Mouse (Mus musculus) limb, embryonic 13.5 days (tissue): ENCODE results near the gene Ppia. TPM values are rescaled to one million over a fixed set of nuclear protein-coding genes. Genes with fewer than 3 reads are reported as not detected.

ENCODE experiments used
- ATAC-seq: fragments of 200-750 bp; cut with Nextera tagmentation; 2 replicates; pipeline ENCODE4 v1.8.0; 2017; ENCODE audit warnings: low read depth, moderate number of reproducible peaks, moderate TSS enrichment; ENCODE audit not compliant: low FRiP score
- H3K27ac ChIP-seq: fragments of 300-500 bp; sonication (generic); 2 replicates; pipeline ENCODE4 v1.5.1; 2015; ENCODE audit warnings: inconsistent platforms, mild to moderate bottlenecking, moderate library complexity
- H3K27me3 ChIP-seq: fragments of 300-500 bp; sonication (generic); 2 replicates; pipeline ENCODE4 v1.6.1; 2015; ENCODE audit warnings: mild to moderate bottlenecking, inconsistent platforms
- H3K36me3 ChIP-seq: fragments of 300-500 bp; sonication (generic); 2 replicates; pipeline ENCODE4 v1.6.1; 2015; ENCODE audit warnings: inconsistent platforms, mild to moderate bottlenecking, moderate library complexity
- H3K4me1 ChIP-seq: fragments of 300-500 bp; sonication (generic); 2 replicates; pipeline ENCODE4 v1.6.1; 2015; ENCODE audit warnings: inconsistent platforms
- H3K4me2 ChIP-seq: fragments of 300-500 bp; sonication (generic); replicated peaks from 2 replicates; pipeline ENCODE4 v1.6.1; 2015; ENCODE audit warnings: inconsistent platforms, mild to moderate bottlenecking, moderate library complexity
- H3K4me3 ChIP-seq: fragments of 300-500 bp; sonication (generic); 2 replicates; pipeline ENCODE4 v1.5.1; 2015; ENCODE audit warnings: moderate library complexity, mild to moderate bottlenecking, inconsistent platforms
- H3K9ac ChIP-seq: fragments of 300-500 bp; sonication (generic); 2 replicates; pipeline ENCODE4 v1.6.1; 2015; ENCODE audit warnings: mild to moderate bottlenecking, inconsistent platforms
- H3K9me3 ChIP-seq: fragments of 300-500 bp; sonication (generic); 2 replicates; pipeline ENCODE4 v1.6.1; 2016; ENCODE audit warnings: inconsistent platforms
- WGBS: fragments of 180-500 bp; shearing (Covaris S2); methylation state at CpG from one replicate; pipeline ENCODE4 v1.1.7; 2015; 5-methylcytosine and 5-hydroxymethylcytosine counted together
- polyA plus RNA-seq: library from polyadenylated mRNA; unstranded; fragments of >200 nt; fragmentation: Nextera tagmentation; extraction: Ambion mirVana; gene quantifications from 2 replicates; pipeline ENCODE4 v1.2.1, GENCODE M21; 2015

The Ppia gene
- polyA plus RNA-seq, 1 experiment from 2014 or later: 4,950 TPM

DNA sequence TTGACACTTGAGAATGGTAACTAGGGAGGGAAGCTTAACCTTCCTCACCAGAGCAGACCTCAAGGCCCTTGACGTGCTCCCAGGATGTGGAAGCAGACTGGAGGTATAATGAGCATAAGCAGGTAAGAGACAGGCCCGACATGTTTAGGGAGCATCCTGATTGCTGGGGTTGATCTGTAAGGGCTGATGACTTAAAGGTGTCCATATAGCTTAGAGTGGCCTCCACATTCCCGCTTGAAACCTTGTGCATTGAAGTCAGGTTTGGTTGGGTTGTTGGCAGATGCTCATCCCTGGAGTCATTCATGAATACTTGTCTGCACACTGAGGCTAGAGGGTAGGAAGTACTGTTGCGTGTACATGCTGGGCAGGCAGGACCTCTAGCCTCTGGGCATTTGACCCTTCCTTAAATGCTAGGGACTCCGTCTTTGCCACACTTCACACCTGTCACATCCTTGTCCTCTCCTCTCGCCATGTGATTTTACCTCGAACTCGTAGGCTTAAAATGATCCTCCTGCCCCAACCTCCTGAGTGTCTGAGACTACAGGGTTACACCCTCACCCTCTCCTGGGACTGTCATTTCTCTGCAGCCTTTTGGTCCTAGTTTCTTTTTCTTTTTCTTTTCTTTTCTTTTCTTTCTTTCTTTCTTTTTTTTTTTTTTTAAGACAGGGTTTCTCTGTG, 24.7 kb upstream of the Ppia start:
- Histone ChIP-seq H3K4me2 (peak overlapping the region; percentile 88), H3K9me3 (no peaks in the 10 kb centered on the region), H3K27ac (no peak overlapping the region), H3K27me3 (no peaks in the 10 kb centered on the region), H3K4me3 (peak overlapping the region; percentile 86), H3K4me1 (peaks cover 16% of the 10 kb centered on the region), H3K9ac (peak overlapping the region; percentile 86), H3K36me3 (peaks cover 29% of the 10 kb centered on the region)
- 86% methylated on average over 8 of the region's 8 CpGs for WGBS
- no peak for ATAC-seq

DNA sequence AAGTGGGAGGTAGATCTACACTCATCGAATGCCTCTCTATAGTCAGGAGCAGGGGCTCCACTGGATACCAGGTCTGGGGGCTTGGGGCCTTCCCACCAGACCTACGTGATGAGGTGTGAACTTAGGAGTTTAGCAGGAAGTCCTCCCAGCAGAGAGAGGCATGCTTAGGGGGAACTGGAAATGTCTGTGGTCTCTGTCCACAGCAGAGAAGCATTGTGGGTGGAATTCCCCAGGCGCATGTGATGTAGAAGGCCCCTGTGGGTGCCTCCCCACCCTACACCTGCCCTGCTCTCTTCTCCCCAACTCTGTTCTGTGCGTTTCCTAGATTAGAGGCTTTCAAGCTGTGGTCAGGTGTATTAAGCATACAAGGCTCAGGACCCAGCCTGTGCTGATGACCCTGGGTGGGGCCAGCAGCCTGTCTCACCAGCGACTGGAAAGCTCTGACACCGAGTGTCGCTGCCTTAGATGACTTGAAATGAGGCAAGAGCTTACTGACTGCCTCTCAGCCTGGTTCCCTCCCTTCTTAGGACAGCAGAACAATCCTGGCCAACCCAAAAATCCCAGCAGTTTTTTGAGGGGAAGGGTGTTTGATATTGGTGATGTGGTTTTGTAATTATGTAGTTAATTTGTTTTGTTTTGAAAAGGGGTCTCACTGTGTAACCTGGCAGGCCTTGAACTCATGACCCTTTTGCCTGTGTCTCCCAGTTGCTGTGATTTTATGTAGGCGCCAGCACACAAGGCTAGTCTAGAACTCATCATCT, 23.5 kb upstream of the Ppia start:
- no peak overlapping the region for H3K9ac ChIP-seq
- no peak overlapping the region for H3K4me2 ChIP-seq
- ATAC-seq: no peak
- no peak overlapping the region for H3K27ac ChIP-seq
- no peaks in the 10 kb centered on the region for H3K9me3 ChIP-seq
- H3K4me1 ChIP-seq: peaks cover 16% of the 10 kb centered on the region
- H3K4me3 ChIP-seq: no peak overlapping the region
- 87% methylated on average over 8 of the region's 8 CpGs for WGBS
- no peaks in the 10 kb centered on the region for H3K27me3 ChIP-seq
- peaks cover 41% of the 10 kb centered on the region for H3K36me3 ChIP-seq

DNA sequence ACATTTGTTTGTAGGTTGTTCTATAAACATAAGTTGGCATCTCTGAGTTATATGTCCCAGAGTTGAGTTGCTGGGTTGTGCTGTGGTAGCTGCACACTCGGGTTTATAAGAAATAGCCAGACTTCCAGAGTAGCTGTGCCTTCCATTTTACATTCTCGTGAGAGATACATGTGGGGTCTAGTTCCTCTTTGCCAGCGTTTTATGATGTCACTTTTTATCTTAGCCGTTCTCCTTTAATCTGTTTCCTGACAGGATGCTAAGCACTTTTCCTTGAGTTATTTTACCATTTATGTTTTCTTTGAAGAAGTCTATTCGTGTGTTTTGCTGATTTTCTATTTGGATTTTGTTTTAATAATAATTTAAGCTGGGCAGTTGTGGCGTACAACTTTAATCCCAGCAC, 22.4 kb upstream of the Ppia start:
- no peaks in the 10 kb centered on the region for H3K9me3 ChIP-seq
- H3K9ac ChIP-seq: no peak overlapping the region
- WGBS: 86% methylated on average over 6 of the region's 6 CpGs
- no peak overlapping the region for H3K4me3 ChIP-seq
- no peak overlapping the region for H3K27ac ChIP-seq
- no peaks in the 10 kb centered on the region for H3K27me3 ChIP-seq
- ATAC-seq: no peak
- no peak overlapping the region for H3K4me2 ChIP-seq
- H3K4me1 ChIP-seq: peaks cover 16% of the 10 kb centered on the region
- H3K36me3 ChIP-seq: peaks cover 53% of the 10 kb centered on the region

DNA sequence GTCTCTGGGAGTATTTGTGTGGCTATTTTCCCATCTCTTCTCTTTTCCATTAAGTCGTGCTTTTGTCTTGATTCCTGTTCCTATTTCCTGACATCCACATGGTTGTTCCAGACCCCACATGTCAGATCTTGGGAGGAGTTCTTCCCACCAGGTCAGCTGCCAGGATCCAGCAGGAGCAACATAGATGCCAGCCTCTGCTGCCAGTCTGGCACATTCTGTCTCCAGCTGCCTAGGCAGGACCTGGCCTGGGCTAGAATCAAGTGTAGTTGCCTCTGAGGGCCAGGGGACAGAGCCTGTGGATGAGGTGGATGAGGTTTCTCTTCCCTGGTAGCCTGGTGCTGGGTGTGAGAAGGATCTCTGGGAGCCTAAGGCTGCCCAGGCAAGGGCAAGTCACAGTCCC, 21.4 kb upstream of the Ppia start:
- Histone ChIP-seq H3K9me3 (no peaks in the 10 kb centered on the region), H3K4me1 (peaks cover 16% of the 10 kb centered on the region), H3K36me3 (peaks cover 63% of the 10 kb centered on the region), H3K4me2 (no peak overlapping the region), H3K27ac (no peak overlapping the region), H3K4me3 (no peak overlapping the region), H3K9ac (peak overlapping the region; percentile 15; the same call in 1 of the 2 replicates), H3K27me3 (no peaks in the 10 kb centered on the region)
- no peak for ATAC-seq
- 76% methylated on average over 1 of the region's 1 CpGs for WGBS

DNA sequence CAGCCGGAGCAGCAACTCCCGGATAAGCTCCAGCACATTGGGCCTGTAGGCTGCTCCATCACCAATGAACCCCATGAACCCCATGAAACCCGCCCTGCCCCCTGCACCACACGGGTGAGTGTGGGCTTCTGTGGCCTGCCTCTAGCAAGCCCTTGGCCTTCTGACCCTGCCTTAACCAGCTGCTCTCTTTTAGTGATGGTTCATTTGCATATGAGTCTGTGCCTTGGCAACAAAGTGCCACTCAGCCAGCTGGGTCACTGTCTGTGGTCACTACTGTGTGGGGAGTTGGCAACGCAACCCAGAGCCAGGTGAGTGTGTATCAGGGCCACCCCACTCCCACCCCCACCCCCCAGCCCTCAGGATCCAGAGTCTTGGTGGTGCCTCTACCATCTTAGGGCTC, 19.7 kb upstream of the Ppia start:
- Histone ChIP-seq H3K27me3 (no peaks in the 10 kb centered on the region), H3K9me3 (no peaks in the 10 kb centered on the region), H3K9ac (no peak overlapping the region), H3K4me3 (no peak overlapping the region), H3K36me3 (peaks cover 80% of the 10 kb centered on the region), H3K4me1 (peaks cover 6% of the 10 kb centered on the region; the same call in 1 of the 2 replicates), H3K4me2 (no peak overlapping the region), H3K27ac (no peak overlapping the region)
- no peak for ATAC-seq
- 90% methylated on average over 5 of the region's 5 CpGs for WGBS

DNA sequence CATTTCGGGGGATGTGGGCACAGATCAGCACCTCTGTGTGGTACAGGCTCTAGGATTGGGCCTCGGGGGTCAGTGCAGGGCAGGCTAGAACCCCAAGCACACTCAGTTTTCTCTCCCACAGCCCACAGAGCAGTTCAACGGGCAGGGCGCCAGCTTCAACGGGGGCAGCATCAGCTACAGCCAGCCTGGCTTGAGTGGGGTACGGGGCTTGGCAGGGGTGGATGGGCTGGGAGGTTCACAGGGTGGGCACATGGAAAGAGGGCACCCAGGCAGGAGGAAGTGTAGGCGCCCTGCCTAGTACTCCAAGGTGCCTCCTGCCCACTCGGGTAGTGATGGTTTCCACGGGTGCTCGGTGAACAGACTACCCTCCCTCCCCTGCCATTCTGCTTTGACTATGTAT, 17.1 kb upstream of the Ppia start:
- ATAC-seq: no peak
- H3K27me3 ChIP-seq: no peaks in the 10 kb centered on the region
- H3K27ac ChIP-seq: no peak overlapping the region
- H3K9ac ChIP-seq: no peak overlapping the region
- H3K4me1 ChIP-seq: no peaks in the 10 kb centered on the region
- H3K4me2 ChIP-seq: no peak overlapping the region
- H3K9me3 ChIP-seq: no peaks in the 10 kb centered on the region
- H3K36me3 ChIP-seq: peaks cover 93% of the 10 kb centered on the region
- H3K4me3 ChIP-seq: no peak overlapping the region
- WGBS: 96% methylated on average over 10 of the region's 10 CpGs

DNA sequence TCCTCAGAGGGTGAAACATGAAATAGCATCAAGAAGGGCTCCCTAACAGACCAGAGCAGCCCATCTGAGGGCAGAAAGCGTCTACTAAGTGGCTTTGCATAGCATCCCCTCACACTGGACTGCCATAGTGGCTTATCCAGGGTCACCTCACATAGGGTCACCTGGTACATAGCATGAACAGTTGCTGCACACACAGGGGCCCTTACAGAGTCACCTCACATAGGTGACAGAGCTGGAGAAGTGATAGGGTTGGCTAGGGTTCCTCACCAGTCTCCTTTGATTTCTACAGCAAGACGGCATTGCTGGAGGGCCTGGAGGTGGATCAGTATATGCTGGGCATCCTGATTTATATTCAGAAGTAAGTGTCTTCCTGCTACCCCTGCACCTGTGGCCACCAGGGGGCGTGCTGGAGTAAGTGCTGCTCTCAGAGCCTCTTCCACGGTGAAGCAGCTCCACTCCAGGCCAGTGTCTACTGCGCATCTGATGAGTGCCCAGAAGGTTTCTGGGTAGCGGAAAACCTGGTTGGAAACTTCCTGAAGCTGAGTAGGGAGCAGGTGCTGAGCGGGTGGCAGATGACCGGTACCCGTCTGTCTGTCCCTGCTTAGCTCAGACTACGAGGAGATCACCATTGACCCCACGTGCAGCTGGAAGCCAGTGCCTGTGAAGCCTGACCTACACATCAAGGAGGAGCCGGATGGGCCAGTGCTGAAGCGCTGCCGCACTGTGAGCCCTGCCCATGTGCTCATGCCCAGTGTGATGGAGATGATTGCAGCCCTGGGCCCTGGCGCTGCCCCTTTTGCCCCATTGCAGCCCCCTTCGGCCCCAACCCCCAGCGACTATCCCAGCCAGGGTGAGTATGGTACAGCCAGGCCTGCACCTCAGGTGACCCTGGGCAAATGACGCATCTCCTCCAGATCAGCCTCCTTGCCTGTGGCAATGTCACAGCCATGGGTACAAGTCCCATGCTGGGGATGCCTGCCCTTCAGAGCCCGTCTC, 12.4 kb upstream of the Ppia start:
- Histone ChIP-seq H3K4me1 (peaks cover 37% of the 10 kb centered on the region), H3K9me3 (no peaks in the 10 kb centered on the region), H3K9ac (no peak overlapping the region), H3K36me3 (peaks cover 78% of the 10 kb centered on the region), H3K4me2 (no peak overlapping the region), H3K27me3 (no peaks in the 10 kb centered on the region), H3K27ac (no peak overlapping the region), H3K4me3 (no peak overlapping the region)
- WGBS: 86% methylated on average over 19 of the region's 19 CpGs
- no peak for ATAC-seq

DNA sequence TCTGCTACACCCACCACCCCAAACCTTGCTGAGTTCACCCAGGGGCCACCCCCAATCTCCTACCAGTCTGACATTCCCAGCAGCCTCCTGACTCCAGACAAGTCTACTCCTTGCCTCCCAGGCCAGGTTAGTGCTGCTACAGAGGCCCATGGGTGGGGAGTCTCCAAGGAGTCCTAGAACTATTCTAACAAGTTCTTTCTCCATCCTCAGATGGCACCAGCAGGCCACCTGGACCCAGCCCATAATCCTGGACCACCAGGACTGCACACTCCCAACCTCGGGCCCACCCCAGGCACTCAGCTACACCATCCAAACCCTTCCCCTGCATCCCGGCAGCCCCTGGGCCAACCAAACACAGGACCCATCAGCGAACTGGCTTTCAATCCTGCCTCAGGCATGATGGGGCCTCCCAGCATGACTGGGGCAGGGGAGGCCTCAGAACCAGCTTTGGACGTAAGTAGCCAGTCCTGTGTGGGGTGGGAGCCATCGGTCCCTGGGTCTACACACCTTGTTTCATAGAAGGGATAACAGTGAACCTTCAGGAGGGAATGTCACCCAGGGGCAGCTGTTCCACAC, 11.3 kb upstream of the Ppia start:
- ATAC-seq: no peak
- no peak overlapping the region for H3K4me2 ChIP-seq
- peak overlapping the region; percentile 95 for H3K27ac ChIP-seq
- H3K4me3 ChIP-seq: no peak overlapping the region
- H3K36me3 ChIP-seq: peaks cover 67% of the 10 kb centered on the region
- no peaks in the 10 kb centered on the region for H3K27me3 ChIP-seq
- no peaks in the 10 kb centered on the region for H3K9me3 ChIP-seq
- H3K9ac ChIP-seq: peak overlapping the region; percentile 39; the same call in 1 of the 2 replicates
- WGBS: 95% methylated on average over 5 of the region's 5 CpGs
- peaks cover 37% of the 10 kb centered on the region for H3K4me1 ChIP-seq

DNA sequence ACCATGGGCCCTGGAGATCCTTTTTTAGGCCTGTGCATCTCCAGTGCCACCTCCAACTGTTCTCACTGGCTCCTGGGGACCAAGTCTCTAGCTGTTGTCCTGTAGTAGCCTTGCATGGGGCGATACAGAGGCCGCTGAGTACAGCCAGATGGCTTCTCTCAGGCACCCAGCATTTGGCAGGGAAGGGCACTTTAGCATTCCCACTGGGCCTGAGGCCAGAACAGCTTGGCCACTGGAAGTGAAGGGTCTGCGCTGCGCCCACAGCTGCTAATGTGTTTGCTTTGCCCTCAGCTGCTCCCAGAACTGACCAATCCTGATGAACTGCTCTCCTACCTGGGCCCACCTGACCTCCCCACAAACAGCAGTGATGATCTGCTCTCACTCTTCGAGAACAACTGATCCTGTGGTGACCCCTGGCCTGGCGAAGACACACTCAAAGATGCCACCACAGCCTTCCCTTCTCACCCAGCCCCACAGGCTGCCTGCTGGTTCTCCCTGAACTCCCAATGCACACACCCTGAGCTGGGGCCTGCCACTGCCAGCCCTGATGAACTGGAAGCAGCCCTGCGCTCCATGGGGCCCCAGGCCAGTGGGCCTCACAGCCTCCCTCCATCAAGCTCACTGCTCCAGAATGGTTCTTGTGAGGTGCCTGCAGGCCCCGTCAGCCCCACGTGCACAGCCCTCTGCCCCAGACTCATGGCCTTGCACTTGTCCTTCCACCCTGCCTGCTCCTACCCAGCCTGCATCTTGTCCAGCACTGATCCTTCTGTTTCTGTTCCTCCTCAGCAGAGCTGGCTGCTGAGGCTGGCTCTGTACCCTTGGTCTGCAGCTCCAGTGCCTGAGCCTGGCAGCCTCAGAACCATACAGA, 10.3 kb upstream of the Ppia start:
- Histone ChIP-seq H3K9me3 (no peaks in the 10 kb centered on the region), H3K4me3 (no peak overlapping the region), H3K27ac (peak overlapping the region; percentile 95), H3K9ac (peak overlapping the region; percentile 46), H3K27me3 (no peaks in the 10 kb centered on the region), H3K36me3 (peaks cover 57% of the 10 kb centered on the region), H3K4me1 (peaks cover 37% of the 10 kb centered on the region), H3K4me2 (peak overlapping the region; percentile 42)
- WGBS: 85% methylated on average over 9 of the region's 9 CpGs
- ATAC-seq: no peak

DNA sequence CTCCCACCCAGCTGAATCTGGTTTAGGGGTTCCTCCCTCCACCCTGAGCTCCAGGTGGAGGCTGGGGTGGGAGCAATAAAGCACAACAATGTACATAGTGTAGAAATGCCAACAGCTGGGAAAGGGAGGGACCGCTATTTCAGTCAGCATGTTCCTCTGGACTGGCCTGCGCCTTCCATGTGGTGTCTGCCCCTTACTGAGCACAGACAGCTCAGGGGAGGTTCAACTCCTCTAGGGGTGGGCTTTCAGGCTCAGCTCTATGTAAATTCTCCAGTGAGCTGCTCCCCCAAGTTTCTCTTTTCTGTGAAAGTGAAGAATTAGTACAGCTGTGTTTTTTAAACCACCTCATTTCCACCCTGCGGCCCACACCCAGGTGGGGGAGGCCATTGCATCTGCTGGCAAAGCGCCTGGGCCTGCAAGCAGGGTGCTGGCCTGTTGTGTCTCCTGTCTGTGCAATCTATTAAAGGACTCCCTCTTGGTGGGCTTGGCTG, 9.6 kb upstream of the Ppia start:
- 44% methylated on average over 4 of the region's 4 CpGs for WGBS
- Histone ChIP-seq H3K36me3 (peaks cover 50% of the 10 kb centered on the region), H3K4me2 (peak overlapping the region; percentile 42)

More for the DNA sequence above, 9.6 kb upstream of the Ppia start:
- Histone ChIP-seq H3K27me3 (no peaks in the 10 kb centered on the region), H3K9ac (peak overlapping the region; percentile 46), H3K9me3 (no peaks in the 10 kb centered on the region), H3K27ac (peak overlapping the region; percentile 95), H3K4me3 (no peak overlapping the region), H3K4me1 (peaks cover 37% of the 10 kb centered on the region)
- peak; percentile 73 for ATAC-seq
